Mouse (Mus musculus): ENCODE data around the gene Bid. TPM values are rescaled to one million over a fixed set of nuclear protein-coding genes. Genes with fewer than 3 reads are reported as not detected.

Gene Bid
- 5.6 and 11.9 TPM in 2 replicates for polyA plus RNA-seq (2015; fragmentation: Nextera tagmentation; extraction: Ambion mirVana)

DNA sequence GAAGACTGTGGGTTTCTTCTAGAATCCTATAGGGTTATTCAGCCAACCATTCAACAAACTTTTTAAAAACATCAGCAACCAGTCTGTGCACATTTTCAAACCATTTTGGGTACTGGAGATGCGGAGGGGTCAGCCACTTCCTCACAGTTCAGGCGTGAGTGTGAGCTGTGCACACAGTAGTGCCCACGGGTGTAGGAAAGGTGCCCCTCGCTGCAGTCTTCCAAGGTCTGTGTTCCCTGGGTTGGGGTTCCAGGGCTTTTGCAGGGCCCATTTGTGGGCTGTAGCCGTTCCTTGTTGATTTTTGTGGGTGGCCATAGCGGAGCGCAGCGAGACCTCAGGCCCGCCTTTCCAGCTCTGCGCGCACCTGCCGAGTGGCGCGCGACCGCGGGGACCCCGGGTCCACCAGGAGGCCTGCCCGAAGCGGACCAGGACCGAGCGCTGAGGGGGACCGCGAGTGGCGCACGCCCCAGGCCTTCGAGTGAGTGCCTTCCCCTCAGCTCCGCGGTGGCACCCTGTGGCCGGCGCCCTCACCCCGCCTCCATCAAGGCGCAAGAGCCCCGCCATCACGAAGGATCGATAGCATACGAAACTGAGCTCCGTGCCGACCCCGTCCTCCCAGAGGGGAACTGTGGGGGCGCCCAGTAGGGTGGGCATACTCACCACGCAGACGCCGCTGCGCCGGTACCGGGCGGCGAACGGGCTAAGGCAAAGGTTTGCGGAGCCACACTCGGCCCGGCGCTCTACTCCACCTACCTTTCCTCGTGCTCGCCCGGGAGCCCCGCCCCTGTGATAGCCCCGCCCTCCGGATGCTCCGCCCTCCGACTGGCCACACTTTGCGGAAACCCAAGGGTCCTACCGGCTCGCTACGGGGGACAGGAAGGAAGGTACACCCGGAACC is at the start of gene Bid:
Bid (minus strand) TSS at position 780 of the 898 bp plus-strand sequence.
- Histone ChIP-seq H3K4me3 (peak within 1 kb of the TSS; percentile 74), H3K4me2 (peak within 1 kb of the TSS; percentile 99), H3K9me3 (replicated peaks) (no peaks in the 10 kb centered on the region), H3K36me3 (no peaks in the 10 kb centered on the region), H3K27ac (no peak within 1 kb of the TSS), H3K4me1 (replicated peaks) (peaks cover 28% of the 10 kb centered on the region), H3K27me3 (no peaks in the 10 kb centered on the region), H3K9ac (peak within 1 kb of the TSS; percentile 68)
- 2% methylated on average over 61 of the region's 67 CpGs for WGBS
- ATAC-seq (replicated peaks; ENCODE audit: insufficient number of reproducible peaks, insufficient read depth, low FRiP score, low read depth), result peak; percentile 87

DNA sequence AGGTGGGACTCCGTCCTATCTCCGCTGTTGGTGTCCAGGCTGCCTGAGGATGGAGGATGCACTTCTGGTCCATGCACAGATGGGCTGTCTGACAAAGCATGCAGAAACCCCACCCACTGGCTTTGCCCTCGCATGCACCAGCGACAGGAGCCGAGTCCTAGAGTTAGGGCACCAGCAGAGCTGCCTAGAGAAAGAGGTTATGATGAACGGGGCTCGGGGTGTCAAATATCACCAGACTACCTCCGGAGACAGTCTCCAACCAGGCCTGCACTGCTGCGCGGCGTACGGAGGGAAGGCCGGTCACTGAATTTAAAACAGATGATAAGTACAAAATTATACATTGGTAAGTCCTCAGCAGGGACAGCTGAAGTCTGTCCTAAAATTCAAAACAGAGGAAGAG is 49.2 kb upstream of the Bid start:
- H3K27me3 ChIP-seq, result no peaks in the 10 kb centered on the region
- H3K36me3 ChIP-seq, result peaks cover 26% of the 10 kb centered on the region; the same call in 1 of the 2 replicates
- H3K4me3 ChIP-seq, result no peak overlapping the region
- no peaks in the 10 kb centered on the region for H3K9me3 ChIP-seq (replicated peaks)
- H3K27ac ChIP-seq, result no peak overlapping the region
- H3K4me1 ChIP-seq (replicated peaks), result no peaks in the 10 kb centered on the region
- no peak for ATAC-seq (replicated peaks; ENCODE audit: insufficient number of reproducible peaks, insufficient read depth, low FRiP score, low read depth)
- WGBS, result 66% methylated on average over 13 of the region's 13 CpGs
- no peak overlapping the region for H3K4me2 ChIP-seq
- H3K9ac ChIP-seq, result no peak overlapping the region

DNA sequence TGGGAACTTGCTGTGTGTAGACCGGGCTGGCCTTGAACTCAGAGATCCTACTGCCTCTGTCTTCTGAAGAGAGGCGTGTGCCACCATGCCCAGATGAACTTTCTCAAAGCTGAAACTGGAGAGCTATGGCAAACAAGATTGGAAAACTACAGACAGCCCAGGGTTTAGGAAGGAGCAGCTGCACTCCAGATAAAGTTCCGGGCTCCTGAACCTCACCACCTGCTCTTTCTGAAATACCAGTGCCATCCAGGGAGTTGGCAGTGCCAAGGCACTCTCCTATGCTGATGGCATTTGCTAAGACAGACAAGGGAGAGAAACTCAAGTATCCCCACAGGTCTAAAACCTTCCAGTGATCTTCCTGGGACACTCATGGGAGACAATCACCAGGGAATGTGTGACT is 47.5 kb upstream of the Bid start:
- 92% methylated on average over 3 of the region's 3 CpGs for WGBS

DNA sequence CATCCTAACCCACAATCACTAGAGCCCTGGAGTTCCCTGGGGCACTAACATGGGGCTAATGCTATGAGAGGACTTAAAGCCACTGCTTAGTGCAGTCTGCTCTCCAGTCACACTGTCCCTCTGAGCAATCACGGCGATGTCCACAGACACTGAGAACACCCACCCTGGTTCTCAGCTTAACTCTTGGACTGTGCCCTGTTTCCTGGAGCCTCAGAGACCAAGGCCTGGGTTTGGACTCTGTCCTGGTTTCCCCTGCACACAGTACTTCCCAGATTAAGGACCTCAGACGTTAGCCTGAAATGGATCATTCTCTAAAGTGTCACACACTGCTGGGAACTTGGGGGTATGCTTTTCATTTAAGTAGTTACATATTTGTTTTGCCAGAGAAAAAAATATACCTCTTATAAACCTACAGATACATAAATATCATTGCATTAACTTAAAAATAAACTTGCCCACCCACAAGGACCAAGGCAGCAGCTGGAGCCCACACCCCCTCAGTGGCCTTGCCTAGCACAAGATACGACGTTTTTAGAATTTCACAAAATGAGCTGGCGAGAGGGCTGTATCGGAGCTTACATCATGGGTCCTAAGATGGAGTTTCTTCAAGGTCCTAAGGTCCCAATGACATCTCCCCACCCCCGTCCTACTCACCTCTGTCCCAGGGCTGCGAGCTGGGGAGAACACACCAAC is 43.8 kb upstream of the Bid start:
- no peaks in the 10 kb centered on the region for H3K27me3 ChIP-seq
- no peak for ATAC-seq (replicated peaks; ENCODE audit: insufficient number of reproducible peaks, insufficient read depth, low FRiP score, low read depth)
- peaks cover 33% of the 10 kb centered on the region for H3K36me3 ChIP-seq
- no peak overlapping the region for H3K4me3 ChIP-seq
- WGBS, result 84% methylated on average over 9 of the region's 9 CpGs
- H3K27ac ChIP-seq, result no peak overlapping the region
- no peak overlapping the region for H3K4me2 ChIP-seq
- peaks cover under 1% of the 10 kb centered on the region; the same call in 1 of the 2 replicates for H3K4me1 ChIP-seq (replicated peaks)
- H3K9ac ChIP-seq, result no peak overlapping the region
- no peaks in the 10 kb centered on the region for H3K9me3 ChIP-seq (replicated peaks)

More for the DNA sequence above, 47.5 kb upstream of the Bid start:
- Histone ChIP-seq H3K27me3 (no peaks in the 10 kb centered on the region), H3K4me1 (replicated peaks) (no peaks in the 10 kb centered on the region), H3K9me3 (replicated peaks) (no peaks in the 10 kb centered on the region), H3K4me3 (no peak overlapping the region), H3K9ac (no peak overlapping the region), H3K36me3 (peaks cover 14% of the 10 kb centered on the region; the same call in 1 of the 2 replicates), H3K4me2 (no peak overlapping the region), H3K27ac (no peak overlapping the region)
- ATAC-seq (replicated peaks; ENCODE audit: insufficient number of reproducible peaks, insufficient read depth, low FRiP score, low read depth), result no peak

- WGBS, result 71% methylated on average over 4 of the region's 4 CpGs
- peaks cover 8% of the 10 kb centered on the region; the same call in 1 of the 2 replicates for H3K4me1 ChIP-seq (replicated peaks)
- no peak for ATAC-seq (replicated peaks; ENCODE audit: insufficient number of reproducible peaks, insufficient read depth, low FRiP score, low read depth)
Observed at GRCm38 (mm10) chr6:120957331-120957730, 40.7 kb upstream of the Bid start.

DNA sequence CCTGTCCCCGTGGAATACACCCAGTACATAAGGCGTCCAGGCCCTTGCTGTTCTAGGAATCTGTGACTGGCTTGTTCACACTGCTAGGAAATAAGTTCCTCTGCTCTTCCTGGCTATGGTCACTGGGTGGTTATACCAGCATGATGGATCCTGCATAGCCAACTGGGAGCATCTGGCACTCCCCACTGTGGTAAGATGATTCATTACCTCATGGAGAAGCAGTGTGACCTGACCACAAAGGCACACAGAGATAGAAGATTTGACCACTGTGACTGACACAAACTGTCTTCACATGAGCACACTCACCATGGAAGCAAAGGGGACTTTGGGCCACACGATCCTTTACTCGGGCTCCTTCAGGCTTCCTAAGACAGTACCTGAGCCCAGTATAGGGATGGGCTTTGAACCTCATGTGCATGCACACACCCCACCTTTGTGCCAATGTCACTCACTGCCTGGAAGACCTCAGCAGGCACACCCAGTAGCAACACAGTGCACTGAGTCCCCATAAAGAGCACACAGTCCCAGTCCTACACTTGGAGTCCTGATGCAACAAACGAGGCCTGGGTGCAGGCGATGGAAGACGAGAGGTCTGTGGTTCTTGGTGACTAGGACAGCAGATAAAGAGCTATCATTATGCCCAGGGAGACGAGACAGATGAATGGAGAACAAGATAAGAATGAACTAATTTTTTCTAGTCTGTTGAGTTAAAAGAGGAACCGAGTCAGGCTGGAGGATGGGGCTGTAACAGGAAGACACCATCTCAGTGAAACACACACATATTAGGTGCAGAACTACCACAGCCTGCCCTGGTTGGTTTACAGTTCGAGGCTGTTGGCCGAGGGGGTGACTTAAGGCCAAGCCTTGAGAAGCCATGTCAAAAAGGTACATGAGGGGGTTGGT is 39.9 kb upstream of the Bid start:
- peaks cover 8% of the 10 kb centered on the region; the same call in 1 of the 2 replicates for H3K4me1 ChIP-seq (replicated peaks)
- no peak for ATAC-seq (replicated peaks; ENCODE audit: insufficient number of reproducible peaks, insufficient read depth, low FRiP score, low read depth)

More at GRCm38 (mm10) chr6:120957331-120957730, 40.7 kb upstream of the Bid start:
- H3K9me3 ChIP-seq (replicated peaks), result no peaks in the 10 kb centered on the region
- no peak overlapping the region for H3K27ac ChIP-seq
- H3K27me3 ChIP-seq, result no peaks in the 10 kb centered on the region
- no peak overlapping the region for H3K4me3 ChIP-seq
- no peak overlapping the region for H3K4me2 ChIP-seq
- no peak overlapping the region for H3K9ac ChIP-seq
- peaks cover 44% of the 10 kb centered on the region for H3K36me3 ChIP-seq

GRCm38 (mm10) chr6:120955215-120955614 is 38.6 kb upstream of the Bid start:
- Histone ChIP-seq H3K27ac (no peak overlapping the region), H3K27me3 (no peaks in the 10 kb centered on the region), H3K4me2 (no peak overlapping the region), H3K9ac (no peak overlapping the region), H3K4me1 (replicated peaks) (peaks cover 8% of the 10 kb centered on the region; the same call in 1 of the 2 replicates), H3K36me3 (peaks cover 55% of the 10 kb centered on the region), H3K9me3 (replicated peaks) (no peaks in the 10 kb centered on the region), H3K4me3 (no peak overlapping the region)
- 58% methylated on average over 3 of the region's 3 CpGs for WGBS
- no peak for ATAC-seq (replicated peaks; ENCODE audit: insufficient number of reproducible peaks, insufficient read depth, low FRiP score, low read depth)

More for the DNA sequence above, 39.9 kb upstream of the Bid start:
- no peak overlapping the region for H3K27ac ChIP-seq
- peaks cover 50% of the 10 kb centered on the region for H3K36me3 ChIP-seq
- H3K4me2 ChIP-seq, result no peak overlapping the region
- no peaks in the 10 kb centered on the region for H3K27me3 ChIP-seq
- H3K4me3 ChIP-seq, result no peak overlapping the region
- 76% methylated on average over 11 of the region's 11 CpGs for WGBS
- H3K9me3 ChIP-seq (replicated peaks), result no peaks in the 10 kb centered on the region
- H3K9ac ChIP-seq, result no peak overlapping the region

- Histone ChIP-seq H3K9me3 (replicated peaks) (no peaks in the 10 kb centered on the region), H3K4me3 (no peak overlapping the region), H3K9ac (no peak overlapping the region), H3K27ac (no peak overlapping the region), H3K4me1 (replicated peaks) (peaks cover 8% of the 10 kb centered on the region; the same call in 1 of the 2 replicates), H3K36me3 (peaks cover 65% of the 10 kb centered on the region), H3K27me3 (no peaks in the 10 kb centered on the region), H3K4me2 (no peak overlapping the region)
- ATAC-seq (replicated peaks; ENCODE audit: insufficient number of reproducible peaks, insufficient read depth, low FRiP score, low read depth), result no peak
- WGBS, result 85% methylated on average over 8 of the region's 8 CpGs
Observed at GRCm38 (mm10) chr6:120954241-120954640, 37.6 kb upstream of the Bid start.

GRCm38 (mm10) chr6:120952475-120952874 is 35.8 kb upstream of the Bid start:
- Histone ChIP-seq H3K27me3 (no peaks in the 10 kb centered on the region), H3K9me3 (replicated peaks) (no peaks in the 10 kb centered on the region), H3K36me3 (peaks cover 54% of the 10 kb centered on the region), H3K27ac (no peak overlapping the region), H3K4me3 (no peak overlapping the region), H3K4me1 (replicated peaks) (peaks cover 8% of the 10 kb centered on the region; the same call in 1 of the 2 replicates), H3K4me2 (no peak overlapping the region), H3K9ac (no peak overlapping the region)
- 95% methylated on average over 6 of the region's 6 CpGs for WGBS
- ATAC-seq (replicated peaks; ENCODE audit: insufficient number of reproducible peaks, insufficient read depth, low FRiP score, low read depth), result no peak

DNA sequence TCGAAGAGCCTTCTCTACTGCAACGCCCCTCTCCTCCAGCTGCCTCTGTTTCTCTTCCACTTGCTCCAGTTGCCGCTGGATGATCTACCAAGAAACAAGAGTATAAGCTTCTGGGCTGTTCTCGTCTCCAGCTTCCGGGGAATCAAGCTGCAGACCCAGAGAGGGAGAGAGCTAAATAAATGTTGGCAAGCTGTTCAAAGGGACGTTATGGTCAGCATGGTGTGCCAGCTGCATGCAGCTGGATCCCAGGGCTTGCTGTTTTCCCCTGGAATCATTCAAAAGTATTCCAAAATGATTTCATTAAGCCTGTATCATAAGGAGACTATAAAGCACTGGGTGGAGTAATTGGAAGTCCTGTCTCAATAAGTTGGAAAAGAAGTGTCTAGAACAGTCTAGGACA is 34.7 kb upstream of the Bid start:
- Histone ChIP-seq H3K4me3 (no peak overlapping the region), H3K27ac (no peak overlapping the region), H3K27me3 (no peaks in the 10 kb centered on the region), H3K9ac (no peak overlapping the region), H3K36me3 (peaks cover 60% of the 10 kb centered on the region), H3K4me2 (no peak overlapping the region), H3K4me1 (replicated peaks) (peaks cover 8% of the 10 kb centered on the region; the same call in 1 of the 2 replicates), H3K9me3 (replicated peaks) (no peaks in the 10 kb centered on the region)
- ATAC-seq (replicated peaks; ENCODE audit: insufficient number of reproducible peaks, insufficient read depth, low FRiP score, low read depth), result no peak
- 91% methylated on average over 6 of the region's 6 CpGs for WGBS
